Mouse (Mus musculus): ENCODE measurements at regions not wholly inside any gene's neighbourhood (a gene's known extent, or its start where the extent isn't known, plus 50 kb on each side); places are given as distances from the start of the nearest gene placed in this dataset.

DNA sequence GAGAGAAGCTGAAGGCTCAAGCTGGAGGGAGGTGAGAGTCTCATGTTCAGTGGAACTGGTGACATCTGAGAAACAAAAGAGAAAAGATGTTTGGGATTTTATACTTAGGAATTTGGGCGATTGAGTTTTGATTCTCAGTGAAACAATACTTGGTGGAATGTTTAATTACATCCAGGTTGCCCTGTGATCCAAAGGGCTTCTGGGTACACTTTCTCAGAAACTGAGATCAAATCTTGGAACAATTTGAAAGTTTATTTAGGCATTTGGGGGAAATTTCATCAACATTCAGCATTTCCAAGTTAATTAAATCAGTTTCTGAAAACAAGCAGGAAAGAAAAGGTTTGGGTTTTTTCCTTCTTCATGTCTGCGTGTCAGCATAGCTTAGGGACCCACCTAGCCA is 214.7 kb upstream of the Tet2 start:
- no peak for TF ChIP-seq CTCF (IDR thresholded peaks at IDR 0.05)
- TF ChIP-seq EP300 (IDR thresholded peaks at IDR 0.05) = no peak
